Comparison of ENCODE assay signal across 14 mouse cellular contexts in genomic region chr15:84417592-84418265, GRCm38 (mm10). TPM values are rescaled to one million over a fixed set of nuclear protein-coding genes. Genes with fewer than 3 reads are reported as not detected.
DNase-seq lines count a peak whose midpoint lies in the region; ATAC-seq and TF ChIP-seq lines count a peak whose summit lies in the region.
"Had no signal": no experiment of that assay in that cellular context is flagged by ENCODE, and none has a peak within 500 bp of the region (broad histone marks: within the 10 kb centered on the region; RNA-seq: fewer than 3 reads in every experiment).

No protein-coding gene starts in this region.

- peak; percentile 47 for DNase-seq in mesoderm, embryonic 11.5 days (ENCODE audit: low read depth, low spot score)
- DNase-seq in kidney, adult 2 months: no peak
- DNase-seq in left cerebral cortex, postnatal 10 days (ENCODE audit: extremely low spot score in 1 of 2, low spot score in 2 of 2): no peak
- DNase-seq in thymus, postnatal 4 days: no peak
- DNase-seq: kidney, adult 18-20 months had no signal

- no peak overlapping the region for H3K4me2 ChIP-seq in intestine, embryonic 16.5 days (ENCODE audit: low read depth, low read length)
- H3K4me2 ChIP-seq in intestine, postnatal 0 days (replicated peaks; ENCODE audit: low read depth): no peak overlapping the region
- H3K4me2 ChIP-seq in forebrain, embryonic 13.5 days: peak overlapping the region; percentile 20
- H3K4me2 ChIP-seq: embryonic facial prominence, embryonic 15.5 days; heart, embryonic 13.5 days had no signal

- no peak overlapping the region for H3K4me3 ChIP-seq in intestine, embryonic 16.5 days (ENCODE audit: low read length)
- no peak overlapping the region for H3K4me3 ChIP-seq in intestine, postnatal 0 days (ENCODE audit: low read depth, low read length)
- no peak overlapping the region for H3K4me3 ChIP-seq in forebrain, embryonic 13.5 days
- H3K4me3 ChIP-seq in olfactory bulb, adult 2 months (ENCODE audit: insufficient read depth, low read depth, low read length): no peak overlapping the region
- no peak overlapping the region for H3K4me3 ChIP-seq in kidney, adult 2 months (ENCODE audit: insufficient read depth, low read depth, low read length)
- H3K4me3 ChIP-seq: embryonic facial prominence, embryonic 15.5 days; heart, embryonic 13.5 days; limb, embryonic 10.5 days had no signal

- no peak overlapping the region for H3K9ac ChIP-seq in intestine, embryonic 16.5 days (ENCODE audit: low read depth, low read length)
- H3K9ac ChIP-seq in intestine, postnatal 0 days (ENCODE audit: low read depth, low read length): no peak overlapping the region
- H3K9ac ChIP-seq in forebrain, embryonic 13.5 days: peak overlapping the region; percentile 53
- H3K9ac ChIP-seq: embryonic facial prominence, embryonic 15.5 days; heart, embryonic 13.5 days had no signal

- H3K4me1 ChIP-seq in intestine, embryonic 16.5 days (ENCODE audit: control insufficient read depth, insufficient read depth, low read length): no peaks in the 10 kb centered on the region
- no peaks in the 10 kb centered on the region for H3K4me1 ChIP-seq in intestine, postnatal 0 days (replicated peaks; ENCODE audit: control insufficient read depth, insufficient read depth, low read length)
- peaks cover 69% of the 10 kb centered on the region for H3K4me1 ChIP-seq in forebrain, embryonic 13.5 days
- H3K4me1 ChIP-seq in olfactory bulb, adult 2 months (ENCODE audit: control insufficient read depth, insufficient read depth, low read length): peaks cover 79% of the 10 kb centered on the region
- no peaks in the 10 kb centered on the region for H3K4me1 ChIP-seq in kidney, adult 2 months (ENCODE audit: control insufficient read depth, insufficient read depth, low read length)

- no peak for TF ChIP-seq POLR2A in olfactory bulb, adult 2 months (IDR thresholded peaks at IDR 0.05; ENCODE audit: insufficient read depth, low read depth, low read length)
- TF ChIP-seq POLR2A in kidney, adult 2 months (IDR thresholded peaks at IDR 0.05; ENCODE audit: low read depth, low read length): no peak

- WGBS in intestine, embryonic 16.5 days: 60% methylated on average over 13 of the region's 13 CpGs
- WGBS in intestine, postnatal 0 days: 64% methylated on average over 13 of the region's 13 CpGs
- WGBS in forebrain, embryonic 13.5 days: 3% methylated on average over 13 of the region's 13 CpGs
- 12% methylated on average over 13 of the region's 13 CpGs for WGBS in olfactory bulb, adult 2 months
- WGBS in kidney, adult 2 months: 79% methylated on average over 13 of the region's 13 CpGs

- no peaks in the 10 kb centered on the region for H3K27me3 ChIP-seq in intestine, embryonic 16.5 days (replicated peaks; ENCODE audit: control insufficient read depth, insufficient read depth, low read length)
- H3K27me3 ChIP-seq in intestine, postnatal 0 days (replicated peaks; ENCODE audit: control insufficient read depth, insufficient read depth, low read length): 0 out of 2 replicates have a peak, but pooled peaks cover 4% of the 10 kb centered on the region
- peaks cover 28% of the 10 kb centered on the region for H3K27me3 ChIP-seq in forebrain, embryonic 13.5 days
- H3K27me3 ChIP-seq in kidney, adult 2 months (replicated peaks; ENCODE audit: control insufficient read depth, insufficient read depth, low read length): no peaks in the 10 kb centered on the region

- 0 out of 2 replicates have a peak overlapping the region, but pooled peaks have one; percentile 31 for H3K27ac ChIP-seq in intestine, embryonic 16.5 days (ENCODE audit: low read length)
- H3K27ac ChIP-seq in intestine, postnatal 0 days (ENCODE audit: low read depth, low read length): no peak overlapping the region
- H3K27ac ChIP-seq in forebrain, embryonic 13.5 days: peak overlapping the region; percentile 92
- peak overlapping the region; percentile 89 for H3K27ac ChIP-seq in olfactory bulb, adult 2 months (ENCODE audit: insufficient read depth, low read depth, low read length)
- H3K27ac ChIP-seq in kidney, adult 2 months (ENCODE audit: insufficient read depth, low read depth, low read length): no peak overlapping the region
- H3K27ac ChIP-seq: embryonic facial prominence, embryonic 15.5 days; heart, embryonic 13.5 days; limb, embryonic 10.5 days had no signal

- no peak for TF ChIP-seq CTCF in intestine, postnatal 0 days (IDR thresholded peaks at IDR 0.05; ENCODE audit: low read depth)
- no peak for TF ChIP-seq CTCF in olfactory bulb, adult 2 months (IDR thresholded peaks at IDR 0.05; ENCODE audit: insufficient read depth, low read depth, low read length)
- TF ChIP-seq CTCF in kidney, adult 2 months (conservative IDR thresholded peaks at IDR 0.05; ENCODE audit: insufficient read depth, insufficient read length, low read depth, low read length): no peak

- intact Hi-C loops in left cerebral cortex, postnatal 10 days (cut with DNase I): no loop called here

- H3K36me3 ChIP-seq in intestine, embryonic 16.5 days (ENCODE audit: control insufficient read depth, insufficient read depth, low read length): no peaks in the 10 kb centered on the region
- H3K36me3 ChIP-seq in intestine, postnatal 0 days (ENCODE audit: control insufficient read depth, insufficient read depth): no peaks in the 10 kb centered on the region
- H3K36me3 ChIP-seq in forebrain, embryonic 13.5 days (ENCODE audit: poor library complexity, severe bottlenecking): no peaks in the 10 kb centered on the region
- H3K36me3 ChIP-seq in kidney, adult 2 months (ENCODE audit: control insufficient read depth, insufficient read depth, low read length): no peaks in the 10 kb centered on the region
- H3K36me3 ChIP-seq: embryonic facial prominence, embryonic 15.5 days; heart, embryonic 13.5 days; limb, embryonic 10.5 days had no signal

- H3K9me3 ChIP-seq in intestine, embryonic 16.5 days (ENCODE audit: control insufficient read depth, low read length): no peaks in the 10 kb centered on the region
- H3K9me3 ChIP-seq in intestine, postnatal 0 days (ENCODE audit: control insufficient read depth): no peaks in the 10 kb centered on the region
- H3K9me3 ChIP-seq in forebrain, embryonic 13.5 days (replicated peaks): no peaks in the 10 kb centered on the region
- H3K9me3 ChIP-seq: embryonic facial prominence, embryonic 15.5 days; heart, embryonic 13.5 days; limb, embryonic 10.5 days had no signal

- no peak for ATAC-seq in intestine, embryonic 16.5 days
- ATAC-seq in intestine, postnatal 0 days: no peak
- ATAC-seq in forebrain, embryonic 13.5 days: peak; percentile 69
- ATAC-seq: activated CD4-positive, CD25-positive, alpha-beta regulatory T cell, adult 4 months had no signal

RNA-seq across cellular contexts. Expression of gene Shisal1, which starts 29.2 kb away (rescaled TPM):
- 0.77 and 0.93 TPM in 2 replicates for polyA plus RNA-seq in intestine, embryonic 16.5 days (2015; fragmentation: Nextera tagmentation; extraction: Ambion mirVana)
- 0.70 and 0.82 TPM in 2 replicates for polyA plus RNA-seq in intestine, postnatal 0 days (2015; fragmentation: Nextera tagmentation; extraction: Ambion mirVana)
- 6.1 TPM in 2 replicates for polyA plus RNA-seq in forebrain, embryonic 13.5 days (2015; fragmentation: Nextera tagmentation; extraction: Ambion mirVana)
- not detected in 2 replicates for polyA plus RNA-seq in olfactory bulb, adult 2 months (2012; ENCODE audit: insufficient read depth, insufficient read length, low replicate concordance, missing spikeins)
- 1.6 and 2.2 TPM in 2 replicates for polyA plus RNA-seq in kidney, adult 2 months (2012; rRNA removed)
- total RNA-seq in left cerebral cortex, postnatal 10 days (2021): 10 to 100 TPM; 51.4 to 54.1 TPM
- total RNA-seq: megakaryocyte progenitor cell, adult 5-6 weeks had no signal
- polyA plus RNA-seq: activated CD4-positive, CD25-positive, alpha-beta regulatory T cell, adult 4 months had no signal

Comparison
In these comparisons a context has a peak if more than half of its experiments do, and no peak if none do; other contexts are left out.
1. H3K27ac ChIP-seq: peak in intestine, embryonic 16.5 days (single experiment), forebrain, embryonic 13.5 days (single experiment) and olfactory bulb, adult 2 months (single experiment); none in intestine, postnatal 0 days (single experiment) and kidney, adult 2 months (single experiment).